Mouse (Mus musculus): Measurements from ENCODE around the gene Spen.
A peak's percentile ranks its signal among the peaks of the same experiment; 100 is the strongest.
"Not testable (repeated sequence)": the region's sequence is repeated elsewhere in the genome, so short reads cannot be mapped to it uniquely, and the experiment has no call there.

Gene Spen

GRCm38 (mm10) chr4:141538408-141539212, at the start of gene Spen:
TSS of gene Spen (minus strand) at chr4:141538597.
- DNase-seq, result peak; percentile 90 to 94

- no peak for DNase-seq
Observed at GRCm38 (mm10) chr4:141583919-141584318, 45.5 kb upstream of the Spen start.

GRCm38 (mm10) chr4:141581051-141581450, 42.7 kb upstream of the Spen start:
- no peak for DNase-seq

GRCm38 (mm10) chr4:141578833-141579232, 40.4 kb upstream of the Spen start:
- no peak for DNase-seq

GRCm38 (mm10) chr4:141576877-141577276, 38.5 kb upstream of the Spen start:
- DNase-seq, result no peak

- DNase-seq, result no peak
Observed at GRCm38 (mm10) chr4:141576404-141576803, 38.0 kb upstream of the Spen start.

GRCm38 (mm10) chr4:141574789-141575702, 36.6 kb upstream of the Spen start:
- peak; percentile 61 to 83 for DNase-seq

- DNase-seq, result no peak
Observed at GRCm38 (mm10) chr4:141573359-141573966, 35.1 kb upstream of the Spen start.

- DNase-seq, result no peak
Observed at GRCm38 (mm10) chr4:141572668-141573358, 34.4 kb upstream of the Spen start.

- no peak for DNase-seq
Observed at GRCm38 (mm10) chr4:141571934-141572333, 33.5 kb upstream of the Spen start.

GRCm38 (mm10) chr4:141571337-141571739, 32.9 kb upstream of the Spen start:
- no peak for DNase-seq

- no peak for DNase-seq
Observed at GRCm38 (mm10) chr4:141570821-141571220, 32.4 kb upstream of the Spen start.

GRCm38 (mm10) chr4:141570004-141570403, 31.6 kb upstream of the Spen start:
- no peak for DNase-seq

- no peak for DNase-seq
Observed at GRCm38 (mm10) chr4:141568966-141569365, 30.6 kb upstream of the Spen start.

GRCm38 (mm10) chr4:141567174-141567573, 28.8 kb upstream of the Spen start:
- DNase-seq, result not testable (repeated sequence)

GRCm38 (mm10) chr4:141566187-141566586, 27.8 kb upstream of the Spen start:
- DNase-seq, result no peak

GRCm38 (mm10) chr4:141565325-141565724, 26.9 kb upstream of the Spen start:
- no peak for DNase-seq

GRCm38 (mm10) chr4:141564660-141565059, 26.3 kb upstream of the Spen start:
- DNase-seq, result no peak

GRCm38 (mm10) chr4:141564209-141564608, 25.8 kb upstream of the Spen start:
- DNase-seq, result no peak

- DNase-seq, result no peak
Observed at GRCm38 (mm10) chr4:141562281-141562680, 23.9 kb upstream of the Spen start.

GRCm38 (mm10) chr4:141561331-141561919, 23.0 kb upstream of the Spen start:
- DNase-seq, result not testable (repeated sequence)

- DNase-seq, result peak; percentile 66 to 84
Observed at GRCm38 (mm10) chr4:141559898-141560263, 21.5 kb upstream of the Spen start.

All from spleen, adult 18-20 months (tissue).